Mouse (Mus musculus) bone marrow macrophage, adult 2 months (primary cell): Measurements from ENCODE around the gene Hoxc12.

Source experiments
- CTCF ChIP-seq: IDR thresholded peaks from 2 replicates; pipeline ENCODE4 v1.5.1; 2012; ENCODE audit warnings: low read depth, mild to moderate bottlenecking, low read length, moderate library complexity
- POLR2A ChIP-seq: IDR thresholded peaks from 2 replicates; pipeline ENCODE4 v1.6.1; 2012; ENCODE audit warnings: mild to moderate bottlenecking, low read depth, low read length, borderline replicate concordance

DNA sequence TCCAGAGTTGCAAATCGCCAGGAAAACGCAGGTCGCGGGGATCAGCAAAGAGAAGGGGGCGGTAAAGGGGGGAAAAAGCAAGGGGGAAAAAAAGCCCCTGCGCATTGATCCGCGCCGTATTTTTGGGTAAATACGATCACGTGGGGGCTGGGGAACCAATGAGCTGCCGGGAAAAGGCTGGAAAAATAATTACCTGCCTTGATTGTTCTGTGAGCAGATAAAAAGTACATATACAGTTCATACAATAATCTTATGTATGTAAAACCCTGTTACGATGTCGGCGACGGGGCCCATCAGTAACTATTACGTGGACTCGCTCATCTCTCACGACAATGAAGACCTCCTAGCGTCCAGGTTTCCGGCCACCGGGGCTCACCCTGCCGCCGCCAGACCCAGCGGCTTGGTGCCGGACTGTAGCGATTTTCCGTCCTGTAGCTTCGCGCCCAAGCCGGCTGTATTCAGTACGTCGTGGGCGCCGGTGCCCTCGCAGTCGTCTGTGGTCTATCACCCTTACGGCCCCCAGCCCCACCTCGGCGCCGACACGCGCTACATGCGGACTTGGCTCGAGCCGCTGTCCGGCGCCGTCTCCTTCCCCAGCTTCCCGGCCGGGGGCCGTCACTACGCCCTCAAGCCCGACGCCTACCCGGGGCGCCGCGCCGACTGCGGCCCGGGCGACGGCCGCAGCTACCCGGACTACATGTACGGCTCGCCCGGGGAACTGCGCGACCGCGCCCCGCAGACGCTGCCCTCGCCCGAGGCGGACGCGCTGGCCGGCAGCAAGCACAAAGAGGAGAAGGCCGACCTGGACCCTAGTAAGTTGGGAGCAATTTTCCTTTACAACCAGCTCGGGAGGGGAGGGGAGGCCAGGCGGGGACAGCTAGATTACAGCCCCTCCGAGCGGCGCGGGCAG, 45.1 kb downstream of the Hoxc12 start:
- TF ChIP-seq POLR2A (no peak), CTCF (no peak)
